Mouse (Mus musculus) mammary gland, adult 2 months (tissue): Measurements from ENCODE around the gene Hspa4. TPM values are rescaled to one million over a fixed set of nuclear protein-coding genes. Genes with fewer than 3 reads are reported as not detected.

Experiments
- polyA plus RNA-seq: library from polyadenylated mRNA; depleted of rRNA; stranded (reverse); fragments of >200 nt; gene quantifications from 2 replicates; pipeline ENCODE4 v1.2.3, GENCODE M21; 2012; ENCODE audit warnings: low replicate concordance; rRNA removed

The Hspa4 gene
- polyA plus RNA-seq: 19.7 and 35.9 TPM in 2 replicates

GRCm38 (mm10) chr11:53300330-53301166 lies at the start of gene Hspa4:
Gene Hspa4 (minus strand): TSS chr11:53300457.

GRCm38 (mm10) chr11:53324512-53324968 lies 24.3 kb upstream of the Hspa4 start, which contains the start of gene Zcchc10:
Gene Zcchc10 (plus strand): TSS chr11:53324679.

Other genes starting within 250 kb of the Hspa4 start
- gene Zcchc10, start 24.2 kb upstream of the Hspa4 start, polyA plus RNA-seq: 5.2 and 9.7 TPM in 2 replicates
- 12.0 and 34.4 TPM in 2 replicates for gene Aff4, start 50.4 kb upstream of the Hspa4 start, polyA plus RNA-seq
- 0.44 TPM in 1 of 2 replicates, not detected in the other for gene Leap2, start 122.7 kb upstream of the Hspa4 start, polyA plus RNA-seq
- gene Uqcrq, start 130.4 kb upstream of the Hspa4 start, polyA plus RNA-seq: 812 and 888 TPM in 2 replicates
- gene Gdf9, start 130.6 kb upstream of the Hspa4 start, polyA plus RNA-seq: 1.2 and 1.8 TPM in 2 replicates
- gene Gm10447, start 156.7 kb upstream of the Hspa4 start, polyA plus RNA-seq: 0.56 and 0.69 TPM in 2 replicates
- gene Shroom1, start 156.7 kb upstream of the Hspa4 start, polyA plus RNA-seq: 5.9 and 8.6 TPM in 2 replicates
- not detected in 2 replicates for gene Gm9837, start 170.0 kb upstream of the Hspa4 start, polyA plus RNA-seq
- not detected in 2 replicates for gene Gm9945, start 179.7 kb upstream of the Hspa4 start, polyA plus RNA-seq
- 0.06 and 0.10 TPM in 2 replicates for gene Sowaha, start 179.8 kb upstream of the Hspa4 start, polyA plus RNA-seq
- gene Sept8, start 218.8 kb upstream of the Hspa4 start, polyA plus RNA-seq: 31.3 and 35.0 TPM in 2 replicates